Mouse (Mus musculus) frontal cortex, postnatal 25 days (tissue): ENCODE measurements at regions not wholly inside any gene's neighbourhood (a gene's known extent, or its start where the extent isn't known, plus 50 kb on each side); places are given as distances from the start of the nearest gene placed in this dataset.

ENCODE experiments used
- DNase-seq, 2 experiments: peaks; one replicate each; pipeline ENCODE4 v3.0.0; 2022; ENCODE audit warnings: low spot score in 2 of 2

DNA sequence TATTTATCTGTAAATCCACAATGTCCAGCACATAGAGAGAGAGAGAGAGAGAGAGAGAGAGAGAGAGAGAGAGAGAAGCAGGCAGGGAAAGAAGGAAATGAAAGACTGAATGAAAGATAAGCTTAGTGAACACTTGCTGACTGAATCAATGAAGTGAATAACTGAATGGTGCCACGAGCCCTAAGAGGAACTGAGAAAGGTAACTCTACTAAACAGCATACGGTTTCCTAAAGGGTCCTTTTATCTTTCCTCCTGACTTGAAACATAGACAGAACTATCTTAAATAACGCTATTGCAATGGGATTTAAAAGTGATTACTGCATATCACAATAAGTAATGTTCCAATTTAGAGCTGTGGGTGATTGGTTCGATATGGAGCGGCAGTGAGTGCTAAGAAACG lies 121.0 kb downstream of the Rbm26 start:
- DNase-seq, result no peak

- no peak for DNase-seq
Observed at GRCm38 (mm10) chr14:105038798-105039197, 138.3 kb downstream of the Rbm26 start.

DNA sequence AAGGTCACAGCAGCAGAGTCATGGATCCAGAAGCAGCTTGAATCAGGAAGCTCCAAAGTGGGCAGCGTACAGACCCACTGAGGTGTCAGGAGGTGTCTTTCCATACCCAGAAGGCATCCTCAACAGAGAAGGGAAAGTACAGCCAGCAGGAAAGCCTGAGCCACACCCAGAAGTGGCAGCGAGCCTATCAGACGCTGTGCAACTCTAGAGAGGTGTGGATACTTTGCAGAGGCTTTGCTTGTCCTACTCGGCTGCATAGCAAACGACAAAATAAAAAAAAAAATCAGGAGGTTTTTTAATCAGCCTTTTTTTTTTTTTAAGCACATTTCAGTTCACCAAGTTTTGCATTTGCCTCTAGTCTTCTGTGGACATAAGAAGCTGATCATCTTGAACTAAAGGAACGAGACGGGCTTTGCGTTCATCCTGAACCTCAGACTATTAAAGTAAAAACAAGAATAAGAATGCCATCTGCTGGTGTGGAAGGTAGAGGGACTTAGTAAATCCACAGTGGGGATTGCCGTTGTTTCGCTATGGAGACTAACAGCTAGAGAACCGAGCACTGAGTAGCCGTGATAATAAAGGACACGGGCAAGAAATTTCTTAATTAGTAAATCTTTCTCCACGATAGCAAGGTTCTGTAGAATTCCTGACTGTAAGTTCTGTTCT lies 142.3 kb downstream of the Rbm26 start:
- no peak for DNase-seq

DNA sequence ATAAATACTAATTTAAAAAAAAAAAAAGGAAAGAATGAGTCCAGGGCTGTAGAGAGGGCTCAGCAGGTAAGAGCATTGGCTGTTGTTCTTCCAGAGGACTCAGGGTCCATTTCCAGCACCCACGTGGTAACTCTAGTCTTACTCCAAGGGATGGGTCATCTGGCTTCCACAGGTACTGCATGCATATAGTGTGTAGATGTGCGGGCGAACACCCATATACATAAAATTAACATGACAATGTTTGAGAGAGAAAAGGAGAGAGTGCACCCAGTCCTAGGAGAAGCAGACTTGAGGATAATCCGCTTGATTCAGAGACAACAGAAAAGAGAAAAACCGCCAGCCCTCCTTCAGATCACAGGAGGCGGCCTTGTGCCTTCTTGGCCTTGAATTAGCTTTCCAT lies 157.2 kb downstream of the Rbm26 start:
- no peak for DNase-seq

- DNase-seq, result no peak
Observed at GRCm38 (mm10) chr14:105016089-105016846, 160.9 kb downstream of the Rbm26 start.

DNA sequence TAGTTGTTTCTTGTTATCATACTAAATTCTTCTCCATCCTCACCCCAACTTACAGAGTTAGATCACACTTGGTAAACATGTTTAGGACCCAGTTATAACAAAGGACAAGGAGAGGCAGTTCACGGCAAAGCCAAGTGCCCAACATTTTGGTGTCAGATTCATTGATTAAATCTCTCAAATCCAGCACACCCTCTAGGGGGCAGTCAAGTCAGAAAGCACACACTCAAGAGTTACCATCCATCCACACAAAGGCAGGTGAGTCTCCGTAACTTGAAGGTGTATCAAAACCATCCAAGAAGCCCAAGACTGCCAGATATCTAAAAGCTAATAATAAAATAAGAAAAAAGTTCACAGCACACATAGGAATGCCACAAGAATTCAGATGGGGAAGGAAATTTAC lies 161.8 kb downstream of the Rbm26 start:
- DNase-seq, result no peak

DNA sequence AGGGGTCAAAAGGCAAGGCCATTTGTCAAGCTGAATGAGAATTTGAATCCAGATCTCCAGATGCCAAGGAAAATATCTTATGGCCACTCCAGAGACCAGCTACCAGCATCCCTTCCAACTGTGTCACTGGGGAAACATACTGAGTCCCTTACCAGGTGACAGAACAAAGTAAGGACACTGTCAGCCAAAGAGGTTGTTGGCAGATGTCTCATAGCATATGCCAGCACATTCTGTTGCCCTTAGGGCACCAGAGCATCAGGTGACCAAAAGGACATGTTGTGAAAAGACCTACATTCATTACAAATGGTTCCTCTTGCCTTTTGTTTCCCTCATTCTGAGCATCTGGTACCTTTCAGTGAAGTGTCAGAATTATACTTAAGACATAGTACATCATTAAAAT lies 166.4 kb downstream of the Rbm26 start:
- no peak for DNase-seq

- DNase-seq, result no peak
Observed at GRCm38 (mm10) chr14:105008331-105008730, 168.8 kb downstream of the Rbm26 start.

GRCm38 (mm10) chr14:104994066-104994465 lies 183.1 kb downstream of the Rbm26 start:
- no peak for DNase-seq

DNA sequence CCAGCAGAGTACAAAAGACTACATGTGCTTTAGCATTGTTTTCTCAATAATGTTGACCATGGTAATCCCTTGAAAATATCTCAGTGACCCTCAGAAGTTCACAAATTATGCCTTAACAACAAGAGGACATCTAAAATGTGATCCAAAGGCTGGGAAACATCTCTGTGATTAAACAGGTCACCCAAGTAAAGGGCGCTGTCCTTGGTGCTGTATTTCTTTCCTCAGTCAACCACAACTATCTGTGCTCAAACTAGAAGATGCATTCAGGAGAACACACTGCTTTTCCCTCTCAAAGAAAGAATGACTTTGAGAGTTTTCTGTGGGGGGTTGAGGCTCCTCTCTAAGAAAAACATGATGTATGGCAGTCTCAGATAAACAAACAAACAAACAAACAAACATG lies 211.1 kb downstream of the Rbm26 start:
- DNase-seq, result no peak

DNA sequence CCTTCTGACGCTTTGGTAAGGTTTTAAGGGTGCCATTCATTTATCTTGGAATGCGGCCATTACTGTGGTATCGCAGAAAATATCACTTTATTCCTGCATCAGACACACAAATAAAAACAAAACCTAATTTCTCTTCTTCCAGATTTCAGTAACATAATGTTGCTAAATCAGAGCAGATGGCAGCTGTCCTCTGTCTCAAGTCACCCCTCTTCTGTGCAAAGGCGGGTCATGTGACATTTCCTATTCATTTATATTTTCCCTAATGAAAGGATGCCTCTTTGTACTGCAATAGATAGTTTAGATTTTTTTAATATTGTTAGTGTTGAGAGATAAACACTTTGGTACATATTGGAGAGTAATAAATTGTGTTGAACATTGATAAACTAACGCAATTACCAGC lies 233.7 kb downstream of the Rbm26 start:
- no peak for DNase-seq

DNA sequence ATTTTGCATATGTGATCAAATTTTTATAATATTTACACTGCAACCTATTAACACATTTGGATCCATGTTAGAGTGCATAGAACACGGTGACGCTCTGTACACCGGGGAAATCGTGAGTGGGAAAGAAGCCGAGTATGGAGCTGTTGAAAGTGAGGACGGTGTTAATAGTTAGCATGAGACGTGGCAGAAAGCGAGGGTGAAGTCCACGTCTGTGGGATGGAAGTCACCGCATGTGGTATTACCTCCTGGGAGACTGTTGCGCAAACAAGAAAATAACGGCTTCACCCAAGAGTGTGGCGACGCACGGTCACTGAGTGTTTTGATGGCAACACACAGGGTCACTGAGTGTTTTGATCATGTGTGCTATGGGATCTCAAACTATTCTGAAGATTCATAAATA lies 237.2 kb downstream of the Rbm26 start:
- DNase-seq, result no peak

GRCm38 (mm10) chr14:104937083-104937864 lies 239.9 kb downstream of the Rbm26 start:
- no peak for DNase-seq

DNA sequence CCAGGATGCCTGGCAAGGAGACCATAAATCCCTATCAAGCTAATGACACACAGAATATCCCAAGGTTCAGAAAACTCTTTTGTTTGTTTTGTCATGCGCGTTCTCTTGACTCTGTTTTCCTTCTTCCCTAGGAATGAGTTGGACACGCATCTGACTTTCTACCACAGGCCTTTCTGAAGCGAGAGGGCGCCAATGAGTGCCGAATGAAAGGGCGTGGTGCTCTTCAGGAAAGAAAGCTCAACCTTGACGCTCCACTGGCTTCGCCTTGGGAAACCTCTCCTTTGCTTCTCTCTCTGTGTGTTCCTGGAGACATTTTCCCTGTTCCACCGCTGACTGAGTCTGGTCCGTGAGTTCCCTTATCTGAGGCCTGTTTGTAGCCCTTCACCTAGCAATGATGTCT lies 241.2 kb downstream of the Rbm26 start:
- DNase-seq, result no peak

DNA sequence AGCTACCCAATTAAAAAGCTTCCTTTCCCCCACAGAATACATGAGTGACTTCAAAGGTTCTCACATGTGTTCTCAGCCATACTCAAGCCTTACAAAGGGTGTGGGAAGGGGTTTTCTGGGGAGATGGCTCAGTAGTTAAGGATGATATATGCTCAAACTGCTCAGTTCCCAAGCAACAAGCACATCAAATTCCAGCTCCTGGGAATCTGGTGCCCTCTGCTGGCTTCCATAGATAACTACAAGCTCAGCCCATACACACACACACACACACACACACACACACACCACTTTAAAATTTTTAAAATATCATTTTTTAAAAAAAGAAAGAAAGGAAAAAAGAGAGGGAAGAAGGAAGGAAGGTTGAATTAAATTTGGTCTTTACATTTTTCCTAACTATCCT lies 271.4 kb downstream of the Rbm26 start:
- DNase-seq, result no peak

DNA sequence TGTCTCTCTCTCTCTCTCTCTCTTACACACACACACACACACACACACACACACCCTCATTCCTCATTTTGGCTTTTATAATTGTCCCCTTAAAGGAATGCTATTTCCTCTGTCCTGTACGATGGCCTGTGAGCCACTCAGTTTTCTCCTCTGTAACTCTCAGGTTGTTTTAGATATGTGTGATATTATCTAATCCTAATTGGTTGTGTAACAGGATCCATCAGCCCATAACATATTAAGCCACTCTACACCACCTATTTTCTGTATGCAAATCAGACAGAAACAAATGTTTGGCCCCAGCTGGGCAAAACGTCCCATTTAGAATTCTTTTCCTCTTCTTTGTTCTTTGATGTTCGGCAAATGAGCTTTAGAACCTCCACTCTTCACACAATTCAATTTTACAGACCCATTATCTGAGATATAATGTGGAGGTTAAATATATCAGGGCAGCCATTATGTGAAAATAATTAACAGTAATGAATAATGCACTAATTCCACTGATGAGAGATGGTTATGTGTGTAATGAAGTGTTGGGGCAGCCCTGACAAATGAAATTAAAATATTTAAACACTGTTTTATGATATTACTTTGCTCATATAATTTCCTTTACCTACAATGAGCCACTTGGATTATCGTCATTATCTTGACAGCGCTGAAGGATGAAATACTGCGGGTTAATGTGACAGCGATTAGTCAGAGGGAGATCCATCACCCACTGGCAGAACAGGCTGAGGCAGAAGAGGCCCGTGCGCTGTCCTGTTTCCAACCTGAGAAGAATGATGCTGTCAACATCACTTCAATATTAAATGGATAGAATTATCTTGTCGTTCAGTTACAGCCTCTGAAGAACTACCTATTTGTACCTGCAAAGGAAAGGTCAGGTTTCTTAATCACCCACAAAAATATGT lies 274.8 kb downstream of the Rbm26 start:
- no peak for DNase-seq

DNA sequence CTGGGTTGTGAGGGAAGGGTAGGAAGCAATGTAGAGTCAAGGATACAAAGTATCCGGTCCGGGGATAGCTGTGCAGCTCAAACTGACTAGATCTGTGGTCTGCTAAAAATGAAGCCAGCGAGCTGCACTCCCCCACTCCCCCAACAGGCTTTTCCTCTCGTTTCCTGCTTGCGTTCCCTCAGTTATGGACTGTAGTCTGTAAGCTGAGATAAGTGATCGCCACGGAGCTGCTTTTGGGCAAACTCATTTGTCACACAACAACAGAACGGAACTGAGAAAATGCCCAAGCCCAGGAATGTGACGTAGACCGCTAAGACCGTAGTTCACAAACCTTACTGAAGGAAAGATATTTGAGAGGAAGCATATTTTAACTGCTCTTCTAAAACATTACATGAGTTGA lies 276.1 kb downstream of the Rbm26 start:
- DNase-seq, result no peak

- DNase-seq, result no peak
Observed at GRCm38 (mm10) chr14:104871203-104871602, 305.9 kb downstream of the Rbm26 start.

GRCm38 (mm10) chr14:104867540-104867939 lies 309.6 kb downstream of the Rbm26 start:
- DNase-seq, result no peak

DNA sequence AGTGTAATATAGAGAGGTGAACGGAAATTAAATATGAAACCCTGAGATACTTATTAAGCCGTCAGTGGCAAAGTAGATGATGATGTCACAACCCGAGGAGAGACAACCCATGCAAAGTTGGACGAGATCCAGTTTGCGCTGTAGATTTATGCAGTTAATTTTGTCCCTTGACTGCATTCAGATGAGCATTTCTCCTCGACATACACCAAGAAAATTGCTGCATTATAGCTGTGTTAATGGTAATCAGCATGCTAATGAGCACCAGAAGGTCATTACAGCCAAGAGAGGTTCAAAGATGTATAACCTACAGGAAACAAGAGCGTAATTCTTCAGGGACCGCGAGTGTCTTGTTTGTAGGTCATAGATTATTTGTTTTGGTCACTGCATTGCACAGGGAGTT lies 313.2 kb downstream of the Rbm26 start:
- no peak for DNase-seq

DNA sequence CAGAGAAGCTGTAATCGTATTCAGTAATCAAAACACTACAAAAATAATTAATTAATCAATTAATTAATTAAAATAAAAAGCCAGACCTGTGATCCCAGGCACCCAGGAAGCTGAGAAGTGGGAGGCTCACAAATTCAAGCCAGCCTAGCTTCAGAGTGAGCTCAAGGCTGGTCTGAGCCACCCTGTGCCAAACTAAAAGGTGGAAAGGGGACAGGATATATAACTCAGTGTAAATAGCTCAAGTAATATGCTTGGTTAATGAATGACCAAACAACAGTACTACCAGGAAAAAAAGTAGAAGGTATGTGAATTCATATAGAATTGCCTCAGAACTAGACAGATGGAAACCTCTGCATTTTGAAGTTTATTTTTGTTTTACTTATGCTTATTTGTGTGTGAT lies 321.2 kb downstream of the Rbm26 start:
- DNase-seq, result no peak

DNA sequence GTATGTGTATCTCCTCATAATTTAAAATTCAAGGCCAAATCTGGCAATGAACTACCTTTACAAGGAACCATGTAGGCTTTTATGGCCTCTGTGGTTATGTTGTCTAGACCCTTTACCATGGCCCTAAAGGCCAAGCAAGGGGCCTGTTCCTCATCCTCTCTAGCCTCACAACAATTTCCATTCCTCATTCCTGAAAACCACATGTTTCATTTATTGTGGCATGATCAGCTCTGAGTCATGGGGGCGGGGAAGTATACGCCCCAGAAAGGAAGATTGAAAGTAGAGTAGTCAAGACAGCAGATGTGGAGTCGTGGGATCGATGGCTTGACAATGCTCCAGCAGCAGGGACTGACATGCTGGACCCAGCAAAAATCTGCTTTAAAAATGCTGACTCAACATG lies 326.8 kb upstream of the Rnf219 start:
- DNase-seq, result no peak
